Mouse (Mus musculus): ENCODE results near the gene A930033H14Rik. TPM values are rescaled to one million over a fixed set of nuclear protein-coding genes. Genes with fewer than 3 reads are reported as not detected.

The A930033H14Rik gene
- polyA plus RNA-seq, 1 experiment: 1.8 TPM

DNA sequence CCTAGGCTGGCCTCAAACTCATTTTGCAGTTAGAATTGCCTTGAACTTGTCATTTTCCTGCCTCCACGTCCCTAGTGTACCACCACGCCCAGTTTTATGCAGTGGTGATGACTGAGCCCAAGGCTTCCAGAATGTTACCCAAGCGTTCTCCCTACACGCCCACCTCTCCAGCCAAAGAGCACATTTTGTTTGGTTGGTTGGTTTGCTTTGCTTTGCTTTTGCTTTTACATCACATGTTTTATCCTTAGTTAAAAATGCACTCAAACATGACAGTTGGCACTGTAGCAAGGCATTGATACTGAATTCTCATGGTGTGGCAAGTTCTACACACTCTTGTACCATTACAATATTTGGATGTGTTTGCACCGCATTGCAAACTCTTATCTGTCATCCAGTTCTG lies 49.7 kb downstream of the A930033H14Rik start:
- Histone ChIP-seq H3K27ac (ENCODE audit: insufficient read depth, low read depth, low read length) (no peak overlapping the region), H3K4me1 (ENCODE audit: control insufficient read depth, insufficient read depth, low read length) (no peaks in the 10 kb centered on the region), H3K4me3 (ENCODE audit: insufficient read depth, low read length) (no peak overlapping the region)
- TF ChIP-seq POLR2A (IDR thresholded peaks at IDR 0.05; ENCODE audit: borderline replicate concordance, low read depth, low read length): no peak
- TF ChIP-seq CTCF (IDR thresholded peaks at IDR 0.05; ENCODE audit: low read depth, low read length): no peak

DNA sequence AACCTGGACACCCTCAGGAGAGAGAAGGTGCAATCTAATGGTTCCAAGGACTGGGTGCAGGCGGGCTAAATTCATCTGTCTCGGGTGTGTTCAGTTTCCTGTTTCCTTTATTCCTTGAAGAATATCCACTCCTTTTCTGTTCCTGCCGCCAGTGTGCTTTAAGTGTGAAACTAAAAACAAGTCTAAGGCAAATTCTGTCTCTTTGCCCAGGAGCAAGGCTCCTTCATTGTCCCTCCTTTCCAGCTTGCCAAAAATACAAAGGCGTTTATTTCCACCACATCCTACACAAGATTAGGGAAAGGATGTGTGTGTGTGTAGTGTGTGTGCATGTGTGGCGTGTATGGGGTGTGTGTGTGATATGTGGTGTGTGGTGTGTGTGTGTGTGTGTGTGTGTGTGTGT lies 50.3 kb downstream of the A930033H14Rik start:
- TF ChIP-seq CTCF (IDR thresholded peaks at IDR 0.05; ENCODE audit: low read depth, low read length) (no peak), POLR2A (IDR thresholded peaks at IDR 0.05; ENCODE audit: borderline replicate concordance, low read depth, low read length) (no peak)
- no peaks in the 10 kb centered on the region for H3K4me1 ChIP-seq (ENCODE audit: control insufficient read depth, insufficient read depth, low read length)
- no peak overlapping the region for H3K4me3 ChIP-seq (ENCODE audit: insufficient read depth, low read length)
- H3K27ac ChIP-seq (ENCODE audit: insufficient read depth, low read depth, low read length): no peak overlapping the region

- Histone ChIP-seq H3K27ac (ENCODE audit: insufficient read depth, low read depth, low read length) (no peak overlapping the region), H3K4me3 (ENCODE audit: insufficient read depth, low read length) (no peak overlapping the region), H3K4me1 (ENCODE audit: control insufficient read depth, insufficient read depth, low read length) (no peaks in the 10 kb centered on the region)
- TF ChIP-seq POLR2A (IDR thresholded peaks at IDR 0.05; ENCODE audit: borderline replicate concordance, low read depth, low read length) (no peak), CTCF (IDR thresholded peaks at IDR 0.05; ENCODE audit: low read depth, low read length) (no peak)
These were observed 51.4 kb downstream of the A930033H14Rik start for GRCm38 (mm10) chr10:69161503-69161902.

DNA sequence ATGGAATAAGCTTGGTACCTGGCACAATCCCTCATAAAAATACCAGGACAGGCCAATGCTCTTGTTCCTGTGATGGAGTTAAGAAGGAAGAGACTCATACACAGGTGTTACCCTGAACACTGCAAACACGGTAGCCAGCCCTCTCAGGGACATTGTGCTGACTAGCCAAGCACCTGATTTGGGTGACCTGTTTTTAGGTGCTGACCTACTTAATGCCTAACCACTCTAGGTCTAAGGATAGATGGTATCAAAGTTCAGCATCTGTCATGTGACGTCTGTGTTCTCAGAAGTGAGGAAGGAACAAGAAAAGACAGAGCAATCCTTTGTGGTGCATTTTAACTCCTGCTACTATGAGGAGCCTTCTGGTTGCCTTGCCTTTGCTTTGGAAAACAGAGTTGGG lies 52.0 kb downstream of the A930033H14Rik start:
- Histone ChIP-seq H3K27ac (ENCODE audit: insufficient read depth, low read depth, low read length) (no peak overlapping the region), H3K4me1 (ENCODE audit: control insufficient read depth, insufficient read depth, low read length) (no peaks in the 10 kb centered on the region), H3K4me3 (ENCODE audit: insufficient read depth, low read length) (no peak overlapping the region)
- TF ChIP-seq CTCF (IDR thresholded peaks at IDR 0.05; ENCODE audit: low read depth, low read length) (no peak), POLR2A (IDR thresholded peaks at IDR 0.05; ENCODE audit: borderline replicate concordance, low read depth, low read length) (no peak)

Other genes starting within 250 kb of the A930033H14Rik start
- gene Rhobtb1, start 61.7 kb downstream of the A930033H14Rik start, polyA plus RNA-seq (2012; ENCODE audit: insufficient read depth, insufficient read length, missing spikeins): 12.8 and 13.2 TPM in 2 replicates
- 86.3 and 92.4 TPM in 2 replicates for gene Cdk1, start 139.8 kb upstream of the A930033H14Rik start, polyA plus RNA-seq (2012; ENCODE audit: insufficient read depth, insufficient read length, missing spikeins)
- 0.91 and 1.5 TPM in 2 replicates for gene Ank3, start 185.7 kb upstream of the A930033H14Rik start, polyA plus RNA-seq (2012; ENCODE audit: insufficient read depth, insufficient read length, missing spikeins)

All from bone marrow macrophage, adult 2 months (primary cell).